Mouse (Mus musculus) frontal cortex, postnatal 14 days (tissue): ENCODE results near the gene N4bp2.

Experiments used
- DNase-seq, 2 experiments: peaks; one replicate each; pipeline ENCODE4 v3.0.0; 2022; ENCODE audit warnings: low spot score in 2 of 2

N4bp2 gene

GRCm38 (mm10) chr5:65827102-65827501, 63.8 kb downstream of the N4bp2 start:
- no peak for DNase-seq

- DNase-seq: no peak
These were observed 64.9 kb downstream of the N4bp2 start for GRCm38 (mm10) chr5:65828261-65828660.

DNA sequence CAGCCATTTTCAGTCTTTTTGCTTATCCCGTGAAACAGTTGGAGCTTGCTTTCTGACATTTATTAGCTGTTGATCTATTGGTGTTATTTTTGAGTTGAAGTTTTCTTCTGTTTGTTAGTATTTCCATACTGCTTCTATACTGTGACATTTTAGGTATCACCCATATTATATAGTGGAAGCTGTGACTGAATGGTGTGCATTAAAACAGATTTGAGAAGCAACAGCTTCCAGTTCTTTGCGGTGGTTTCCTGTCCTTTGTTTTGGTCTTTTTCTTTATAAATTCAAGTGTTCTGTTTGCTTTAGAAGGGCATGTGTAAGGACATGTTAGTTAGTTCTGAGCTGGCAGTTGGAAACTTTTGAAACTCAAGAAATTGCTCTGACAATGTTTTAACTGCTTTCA, 65.7 kb downstream of the N4bp2 start:
- DNase-seq: no peak

GRCm38 (mm10) chr5:65831917-65832618, 68.7 kb downstream of the N4bp2 start:
- DNase-seq: no peak

- no peak for DNase-seq
These were observed 69.8 kb downstream of the N4bp2 start for GRCm38 (mm10) chr5:65833092-65833491.

GRCm38 (mm10) chr5:65833766-65834498, 70.6 kb downstream of the N4bp2 start:
- no peak for DNase-seq

DNA sequence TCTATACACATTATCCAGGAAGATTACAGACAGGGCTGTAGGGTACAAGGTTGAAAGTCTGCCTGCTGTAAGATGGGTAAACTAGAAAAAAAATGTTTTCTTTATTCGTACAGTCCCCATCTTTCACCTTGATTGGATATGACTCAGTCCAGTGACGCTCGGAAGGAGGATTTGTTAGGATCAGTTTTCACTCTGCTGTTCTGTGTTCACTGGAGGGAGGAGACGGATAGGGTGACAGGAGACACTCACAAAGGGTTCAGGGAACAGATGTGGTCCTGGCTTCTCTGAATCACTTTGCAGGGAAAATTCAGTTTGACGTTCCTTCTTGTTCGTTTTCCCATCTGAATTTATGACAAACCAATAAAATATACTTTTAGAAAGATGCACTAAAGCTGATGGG, 74.7 kb downstream of the N4bp2 start:
- DNase-seq: no peak

- no peak for DNase-seq
These were observed 79.6 kb downstream of the N4bp2 start for GRCm38 (mm10) chr5:65842947-65843346.

DNA sequence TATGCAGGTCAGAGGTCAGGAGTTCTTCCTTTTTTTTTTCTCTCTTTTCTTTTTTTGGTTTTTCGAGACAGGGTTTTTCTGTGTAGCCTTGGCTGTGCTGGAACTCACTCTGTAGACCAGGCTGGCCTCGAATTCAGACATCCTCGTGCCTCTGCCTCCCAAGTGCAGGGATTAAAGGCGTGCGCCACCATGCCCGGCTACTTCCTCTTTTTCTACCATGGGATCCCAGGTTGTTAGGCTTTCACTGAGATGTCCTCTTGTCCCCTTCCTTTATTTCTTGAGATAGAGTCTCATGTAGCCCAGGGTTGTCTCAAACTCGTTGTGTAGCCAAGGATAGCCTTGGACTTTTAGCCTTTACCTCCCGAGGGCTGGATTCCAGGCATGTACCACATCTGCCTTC, 83.2 kb downstream of the N4bp2 start:
- no peak for DNase-seq

- DNase-seq: no peak
These were observed 83.6 kb downstream of the N4bp2 start for GRCm38 (mm10) chr5:65846958-65847357.

DNA sequence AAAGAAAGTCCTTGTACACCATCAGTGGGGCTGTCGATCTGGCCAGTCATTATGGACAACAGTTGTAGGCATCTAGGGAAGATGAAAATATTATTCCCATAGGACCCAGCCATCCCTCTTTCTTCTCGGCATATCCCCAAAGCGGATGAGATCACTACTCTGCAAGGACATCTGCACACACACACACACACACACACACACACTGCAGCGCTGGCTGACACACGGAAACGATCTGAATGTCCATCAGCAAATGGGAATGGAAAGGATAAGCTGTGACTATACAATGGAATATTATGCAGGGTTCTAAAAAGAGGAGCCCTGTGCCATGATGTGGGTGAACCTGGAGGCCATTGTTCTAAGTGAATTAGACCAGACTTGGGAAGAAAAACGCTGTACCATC, 84.3 kb downstream of the N4bp2 start:
- no peak for DNase-seq

- DNase-seq: no peak
These were observed 87.4 kb downstream of the N4bp2 start for GRCm38 (mm10) chr5:65850765-65851164.

GRCm38 (mm10) chr5:65854786-65855191, 91.5 kb downstream of the N4bp2 start:
- no peak for DNase-seq

DNA sequence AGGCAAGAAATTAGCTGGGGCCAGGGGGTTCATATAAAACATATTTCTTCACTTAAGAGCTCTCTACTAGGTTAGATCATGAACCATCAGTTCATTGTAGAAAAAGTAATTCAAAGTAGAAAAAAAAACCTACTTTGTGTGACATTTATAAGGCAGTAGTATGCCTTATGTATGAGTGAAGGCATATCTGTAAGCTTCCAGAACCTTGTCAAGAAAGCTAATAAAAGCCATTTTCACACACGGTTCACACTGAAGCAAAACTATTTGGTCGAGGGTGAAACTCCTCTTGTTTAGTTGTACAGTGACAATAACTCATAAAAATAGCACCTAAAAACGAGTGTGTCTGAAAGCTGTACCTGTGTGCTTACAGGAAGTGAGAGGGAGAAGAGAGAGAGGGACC, 92.2 kb downstream of the N4bp2 start:
- no peak for DNase-seq

DNA sequence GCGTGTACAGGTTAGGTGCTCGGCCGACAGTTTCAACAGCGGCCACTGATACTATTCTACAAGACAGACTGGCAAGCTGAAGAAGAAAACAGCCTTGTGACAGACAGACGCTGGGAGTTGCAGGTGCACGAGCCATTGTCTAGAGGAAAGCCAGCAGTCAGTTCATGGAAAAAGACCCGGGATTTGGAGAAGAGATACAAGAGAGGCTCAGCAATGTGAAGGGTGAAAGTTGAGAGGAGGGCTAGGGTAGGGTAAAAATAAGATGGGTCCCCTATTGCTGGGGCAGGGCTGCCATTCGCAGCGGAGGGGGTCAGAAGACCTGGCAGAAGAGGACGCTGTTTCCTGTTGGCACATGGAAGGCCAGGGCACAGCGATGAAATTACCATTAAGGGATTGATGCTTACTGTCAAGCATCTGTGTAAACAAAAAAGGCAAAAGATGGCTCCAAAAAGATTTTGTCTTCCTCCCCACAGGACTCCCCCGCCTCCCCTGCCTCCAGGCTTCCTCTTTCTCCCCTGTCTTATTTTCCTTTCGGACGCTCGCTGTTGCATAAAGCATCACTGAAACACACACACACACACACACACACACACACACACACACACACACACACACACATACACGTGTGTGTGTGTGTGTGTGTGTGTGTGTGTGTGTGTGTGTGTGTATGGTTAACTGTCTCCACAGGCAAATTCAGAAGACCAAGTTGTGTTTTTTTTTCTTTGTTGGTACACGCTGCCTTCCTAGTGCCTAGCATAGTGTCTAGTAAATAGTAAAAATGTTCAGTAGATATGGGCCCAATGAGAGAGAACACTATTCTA, 93.5 kb downstream of the N4bp2 start:
- no peak for DNase-seq

DNA sequence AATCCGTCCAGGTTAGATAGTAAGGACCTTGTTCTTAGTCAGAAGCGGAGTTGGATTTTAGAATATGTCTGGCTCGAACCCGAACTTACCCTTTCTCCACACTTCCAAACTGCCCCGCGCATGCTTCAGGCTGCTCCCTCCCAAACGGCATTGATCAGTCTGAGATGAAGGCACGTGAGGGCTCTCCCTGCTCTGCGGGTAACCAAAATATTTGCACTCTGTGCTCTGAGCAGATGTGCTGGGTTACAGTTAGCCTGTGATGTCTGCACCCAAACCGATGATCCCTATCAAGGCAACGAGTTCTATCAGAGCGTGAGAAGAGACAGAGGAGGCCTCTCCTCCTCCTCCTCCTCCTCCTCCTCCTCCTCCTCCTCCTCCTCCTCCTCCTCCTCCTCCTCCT, 94.6 kb downstream of the N4bp2 start:
- DNase-seq: no peak

DNA sequence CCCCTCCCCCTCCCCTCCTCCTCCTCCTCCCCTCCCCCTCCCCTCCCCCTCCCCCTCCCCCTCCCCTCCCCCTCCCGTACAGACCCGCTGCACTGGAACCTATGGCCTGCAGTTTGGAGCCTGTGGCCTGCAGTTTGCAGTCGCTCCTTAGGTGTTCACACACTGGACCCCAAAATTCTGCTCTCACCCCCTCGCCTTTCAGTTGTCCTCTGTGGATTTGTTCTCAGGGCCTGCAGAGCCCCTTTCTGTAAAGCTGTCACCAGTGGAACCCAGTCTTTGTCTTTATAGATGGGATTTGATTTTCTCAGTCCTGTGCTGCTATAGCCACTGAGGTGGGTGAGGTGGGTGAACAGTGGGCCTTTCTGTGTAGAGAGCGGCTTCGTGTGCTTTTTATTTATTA, 95.0 kb downstream of the N4bp2 start:
- DNase-seq: no peak

- DNase-seq: no peak
These were observed 95.6 kb downstream of the N4bp2 start for GRCm38 (mm10) chr5:65858898-65859297.

GRCm38 (mm10) chr5:65859396-65859795, 96.1 kb downstream of the N4bp2 start:
- DNase-seq: no peak

DNA sequence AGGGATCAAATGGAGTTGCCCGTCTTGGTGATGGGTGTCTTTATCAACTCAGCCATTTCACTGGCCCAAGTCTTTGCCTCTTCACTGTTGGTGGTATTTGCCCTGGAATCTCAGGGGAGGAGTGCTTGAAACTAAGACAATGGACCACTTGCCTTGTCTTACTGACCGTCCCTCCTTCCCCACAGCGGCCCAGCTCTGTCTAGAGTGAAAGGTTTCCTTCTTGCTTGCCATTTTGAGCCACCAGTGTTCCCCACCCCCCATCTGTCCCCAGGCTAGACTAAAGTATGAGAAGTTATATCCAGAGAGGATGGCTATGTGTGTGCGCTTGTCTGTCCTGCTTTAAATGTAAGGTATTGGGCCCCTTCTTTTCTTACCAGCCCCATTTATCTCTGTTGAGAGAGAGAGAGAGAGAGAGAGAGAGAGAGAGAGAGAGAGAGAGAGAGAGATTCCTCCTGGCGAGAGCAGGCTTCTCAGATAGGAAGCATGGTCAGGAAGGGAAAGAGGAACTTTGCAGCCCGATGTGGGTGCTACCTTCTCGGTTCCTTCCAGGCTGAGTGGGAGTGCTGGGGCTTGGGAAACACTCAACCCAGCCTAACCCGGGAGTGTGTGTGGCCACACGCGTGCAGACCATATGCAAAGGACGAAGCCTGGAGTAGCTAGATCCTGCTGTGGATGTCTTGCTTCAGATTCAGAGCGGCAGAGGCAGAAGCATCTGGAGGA, 97.1 kb downstream of the N4bp2 start:
- DNase-seq: no peak

DNA sequence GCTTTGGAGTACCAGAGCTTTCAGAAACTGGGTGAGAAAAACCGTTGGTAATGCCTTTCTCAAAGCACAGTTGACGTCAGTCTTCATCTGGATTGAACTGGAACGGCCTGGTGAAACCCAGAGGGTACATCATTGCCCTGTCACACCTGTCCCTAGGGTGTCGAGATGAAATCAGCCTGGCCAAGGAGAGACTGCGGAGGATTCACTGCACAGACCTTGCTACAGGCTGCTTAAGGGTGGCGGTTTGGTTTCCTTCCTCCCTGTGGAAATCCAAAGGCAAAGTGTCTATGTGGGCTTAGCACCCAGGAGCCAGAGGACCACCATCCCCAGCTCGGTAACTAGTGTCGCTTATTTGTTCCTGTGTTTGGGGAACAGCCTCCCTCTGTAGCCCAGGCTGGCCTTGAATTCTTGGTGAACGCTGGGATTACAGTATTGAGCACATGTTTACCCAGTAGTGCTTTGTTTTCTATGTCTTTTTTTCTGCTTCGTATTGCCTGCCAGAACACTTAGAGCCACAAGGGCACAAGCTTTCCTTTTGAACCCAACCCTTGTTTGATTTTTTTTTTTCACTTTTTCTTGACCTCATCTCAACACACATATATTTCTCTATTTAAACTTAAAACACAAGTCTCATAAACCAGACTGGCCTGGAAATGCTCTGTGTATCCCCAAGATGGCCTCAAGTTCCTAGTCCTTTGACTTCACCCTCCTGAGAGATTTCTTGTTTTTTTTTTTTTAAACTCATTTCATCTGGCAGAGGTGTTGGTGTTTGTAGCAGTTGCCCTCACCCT, 98.0 kb downstream of the N4bp2 start, which contains the start of gene Rhoh:
Gene Rhoh, plus strand, starts transcription at position 60 of the 791 bp plus-strand sequence.
- DNase-seq: no peak
